Mouse (Mus musculus) embryo, embryonic 11 days (tissue): Measurements from ENCODE around the gene Hist1h3f.

Experiments used
- DNase-seq: peaks from one replicate; pipeline ENCODE4 v3.0.0-alpha.2; 2015

The Hist1h3f gene

GRCm38 (mm10) chr13:23518885-23519284 lies 25.0 kb upstream of the Hist1h3f start:
- DNase-seq, result peak; percentile 88

- peak; percentile 83 for DNase-seq
Measured at GRCm38 (mm10) chr13:23519416-23519815, 24.4 kb upstream of the Hist1h3f start.

GRCm38 (mm10) chr13:23521703-23522102 lies 22.1 kb upstream of the Hist1h3f start:
- peak; percentile 84 for DNase-seq

GRCm38 (mm10) chr13:23523976-23524375 lies 19.9 kb upstream of the Hist1h3f start:
- no peak for DNase-seq

GRCm38 (mm10) chr13:23524654-23525053 lies 19.2 kb upstream of the Hist1h3f start:
- DNase-seq, result peak; percentile 85

- peak; percentile 70 for DNase-seq
Measured at GRCm38 (mm10) chr13:23525901-23526300, 18.0 kb upstream of the Hist1h3f start.

GRCm38 (mm10) chr13:23526312-23526711 lies 17.5 kb upstream of the Hist1h3f start:
- DNase-seq, result peak; percentile 93

- no peak for DNase-seq
Measured at GRCm38 (mm10) chr13:23529005-23529404, 14.8 kb upstream of the Hist1h3f start.

- DNase-seq, result no peak
Measured at GRCm38 (mm10) chr13:23529480-23530165, 14.2 kb upstream of the Hist1h3f start.

GRCm38 (mm10) chr13:23530181-23530900 lies 13.5 kb upstream of the Hist1h3f start:
- peak; percentile 70 for DNase-seq

GRCm38 (mm10) chr13:23530901-23531875 lies 12.7 kb upstream of the Hist1h3f start, which contains the start of gene Hist1h4h:
Gene Hist1h4h, plus strand, starts transcription at chr13:23531050.
- peak; percentile 99 for DNase-seq

GRCm38 (mm10) chr13:23532262-23533075 lies 11.4 kb upstream of the Hist1h3f start:
- DNase-seq, result peak; percentile 46

- peak; percentile 94 for DNase-seq
Measured at GRCm38 (mm10) chr13:23533560-23534367, 10.1 kb upstream of the Hist1h3f start, which contains the start of gene Hist1h2af. Gene Hist1h2af, plus strand, starts transcription at chr13:23533906.

GRCm38 (mm10) chr13:23534368-23535131 lies 9.3 kb upstream of the Hist1h3f start:
- DNase-seq, result no peak

GRCm38 (mm10) chr13:23535137-23536075 lies 8.4 kb upstream of the Hist1h3f start, which contains the start of gene Hist1h3g:
Gene Hist1h3g, plus strand, starts transcription at chr13:23535422.
- peak; percentile 96 for DNase-seq

GRCm38 (mm10) chr13:23536076-23536822 lies 7.6 kb upstream of the Hist1h3f start:
- peak; percentile 50 for DNase-seq

GRCm38 (mm10) chr13:23537006-23537710 lies 6.7 kb upstream of the Hist1h3f start:
- no peak for DNase-seq

- no peak for DNase-seq
Measured at GRCm38 (mm10) chr13:23538249-23538648, 5.6 kb upstream of the Hist1h3f start.
